Mouse (Mus musculus) spleen, adult 2 months (tissue): ENCODE measurements at regions not wholly inside any gene's neighbourhood (a gene's known extent, or its start where the extent isn't known, plus 50 kb on each side); places are given as distances from the start of the nearest gene placed in this dataset.

Experiments
- CTCF ChIP-seq: fragments of 200-500 bp; IDR thresholded peaks from 2 replicates; pipeline ENCODE4 v1.5.1; 2011; ENCODE audit warnings: mild to moderate bottlenecking, inconsistent platforms; ENCODE audit not compliant: insufficient read depth, insufficient read length, insufficient replicate concordance; ENCODE audit errors: extremely low read depth
- POLR2A ChIP-seq: fragments of 200-500 bp; IDR thresholded peaks from 2 replicates; pipeline ENCODE4 v1.6.1; 2011; ENCODE audit warnings: low read depth, low read length, inconsistent platforms

DNA sequence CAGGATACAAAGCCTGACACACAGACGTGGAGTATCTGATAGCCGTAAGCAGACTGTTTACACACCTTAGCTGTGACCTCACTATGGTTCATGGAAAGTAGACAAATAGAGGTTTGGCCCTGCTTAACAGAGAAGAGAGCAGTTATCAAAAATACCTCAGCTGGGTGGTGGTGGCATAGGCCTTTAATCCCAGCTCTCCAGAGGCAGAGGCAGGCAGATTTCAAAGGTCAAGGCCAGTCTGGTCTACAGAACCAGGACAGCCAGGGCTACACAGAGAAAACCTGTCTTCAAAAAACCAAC lies 350.7 kb downstream of the Foxo1 start:
- TF ChIP-seq POLR2A: no peak
- TF ChIP-seq CTCF: no peak
